Mouse (Mus musculus): Measurements from ENCODE around the gene Mrpl45. TPM values are rescaled to one million over a fixed set of nuclear protein-coding genes. Genes with fewer than 3 reads are reported as not detected.
A peak's percentile ranks its signal among the peaks of the same experiment; 100 is the strongest.

The Mrpl45 gene
- polyA plus RNA-seq, 1 experiment from 2014 or later: 57.2 TPM

DNA sequence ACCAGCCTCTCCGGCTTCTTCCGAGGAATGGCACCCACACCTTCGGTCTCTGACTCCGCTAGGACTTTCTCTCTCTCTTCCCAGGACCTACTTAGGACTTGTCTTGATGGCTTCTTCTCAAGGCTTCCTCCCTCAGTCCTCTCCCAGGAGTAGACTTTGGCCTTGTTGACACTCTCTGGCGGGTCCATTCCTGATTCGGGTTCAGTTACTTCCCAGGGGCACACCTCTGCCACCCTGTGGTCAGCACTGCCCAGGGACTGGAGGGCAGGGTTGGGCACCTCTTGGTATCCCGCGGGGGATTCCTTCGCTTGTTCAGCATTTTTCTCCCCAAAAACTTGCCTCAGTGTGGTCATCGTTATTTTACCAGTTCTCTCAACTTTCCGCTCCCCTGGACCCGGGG, 21.8 kb downstream of the Mrpl45 start:
- H3K4me1 ChIP-seq (ENCODE audit: control insufficient read depth, insufficient read depth, low read length): no peaks in the 10 kb centered on the region; the same call in 1 of the 2 replicates
- no peak for ATAC-seq (replicated peaks; ENCODE audit: insufficient number of reproducible peaks, low FRiP score, low TSS enrichment, low read depth)
- H3K9ac ChIP-seq (replicated peaks; ENCODE audit: low read length): no peak overlapping the region
- 78% methylated on average over 12 of the region's 12 CpGs for WGBS
- H3K4me2 ChIP-seq (ENCODE audit: low read depth, low read length): no peak overlapping the region
- H3K27me3 ChIP-seq (ENCODE audit: control insufficient read depth, insufficient read depth, low read length): no peaks in the 10 kb centered on the region
- no peak for DNase-seq (ENCODE audit: low spot score)
- H3K27ac ChIP-seq (replicated peaks; ENCODE audit: low read depth, low read length): no peak overlapping the region
- H3K36me3 ChIP-seq (replicated peaks; ENCODE audit: control insufficient read depth, insufficient read depth, low read depth, low read length): no peaks in the 10 kb centered on the region
- H3K4me3 ChIP-seq (ENCODE audit: low read depth, low read length): no peak overlapping the region
- H3K9me3 ChIP-seq (replicated peaks; ENCODE audit: control insufficient read depth, low read length): no peaks in the 10 kb centered on the region

DNA sequence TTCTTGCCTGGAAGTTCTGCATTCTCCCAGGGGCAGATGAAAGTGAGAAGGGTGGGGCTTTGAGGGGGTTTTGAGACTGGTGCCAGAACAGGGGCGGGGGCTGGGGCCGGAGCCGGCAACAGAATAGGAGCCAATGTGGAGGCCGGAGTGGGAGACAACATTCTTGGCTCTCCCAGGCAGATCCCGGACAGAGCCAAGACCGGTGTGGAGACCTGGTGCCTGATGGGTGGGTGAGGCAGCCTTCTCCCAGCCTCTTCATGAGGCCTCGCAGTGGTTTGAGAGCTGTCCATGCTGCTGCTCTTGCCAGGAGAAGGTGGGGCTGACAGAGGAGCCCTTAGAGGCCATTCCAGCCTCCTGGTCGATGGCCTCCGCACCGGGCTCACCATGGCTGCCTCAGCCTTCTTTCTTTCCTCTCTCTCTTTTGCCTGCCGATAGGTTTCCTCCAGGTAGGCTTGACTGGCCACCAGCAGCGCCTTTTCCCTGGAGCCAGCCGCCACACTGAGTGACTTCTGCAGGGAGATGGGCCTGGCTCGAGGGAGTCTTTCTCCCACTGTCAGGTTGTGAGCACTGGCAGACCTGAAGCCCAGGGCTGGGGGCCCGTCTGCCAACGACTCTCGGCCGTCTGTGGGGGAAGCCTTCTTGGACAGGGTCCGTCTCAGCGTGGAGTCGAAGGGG, 22.9 kb downstream of the Mrpl45 start:
- ATAC-seq (replicated peaks; ENCODE audit: insufficient number of reproducible peaks, low FRiP score, low TSS enrichment, low read depth) (no peak), DNase-seq (ENCODE audit: low spot score) (no peak)
- no peak overlapping the region for H3K4me2 ChIP-seq (ENCODE audit: low read depth, low read length)
- 53% methylated on average over 21 of the region's 21 CpGs for WGBS
- H3K36me3 ChIP-seq (replicated peaks; ENCODE audit: control insufficient read depth, insufficient read depth, low read depth, low read length): no peaks in the 10 kb centered on the region
- H3K27me3 ChIP-seq (ENCODE audit: control insufficient read depth, insufficient read depth, low read length): no peaks in the 10 kb centered on the region
- H3K4me3 ChIP-seq (ENCODE audit: low read depth, low read length): no peak overlapping the region
- H3K9ac ChIP-seq (replicated peaks; ENCODE audit: low read length): no peak overlapping the region
- no peaks in the 10 kb centered on the region for H3K9me3 ChIP-seq (replicated peaks; ENCODE audit: control insufficient read depth, low read length)
- H3K4me1 ChIP-seq (ENCODE audit: control insufficient read depth, insufficient read depth, low read length): no peaks in the 10 kb centered on the region; the same call in 1 of the 2 replicates
- no peak overlapping the region for H3K27ac ChIP-seq (replicated peaks; ENCODE audit: low read depth, low read length)

- Histone ChIP-seq H3K27me3 (ENCODE audit: control insufficient read depth, insufficient read depth, low read length) (no peaks in the 10 kb centered on the region), H3K4me1 (ENCODE audit: control insufficient read depth, insufficient read depth, low read length) (no peaks in the 10 kb centered on the region; the same call in 1 of the 2 replicates), H3K9ac (replicated peaks; ENCODE audit: low read length) (no peak overlapping the region), H3K36me3 (replicated peaks; ENCODE audit: control insufficient read depth, insufficient read depth, low read depth, low read length) (no peaks in the 10 kb centered on the region), H3K9me3 (replicated peaks; ENCODE audit: control insufficient read depth, low read length) (no peaks in the 10 kb centered on the region), H3K4me3 (ENCODE audit: low read depth, low read length) (no peak overlapping the region), H3K27ac (replicated peaks; ENCODE audit: low read depth, low read length) (no peak overlapping the region), H3K4me2 (ENCODE audit: low read depth, low read length) (no peak overlapping the region)
- ATAC-seq (replicated peaks; ENCODE audit: insufficient number of reproducible peaks, low FRiP score, low TSS enrichment, low read depth) (no peak), DNase-seq (ENCODE audit: low spot score) (no peak)
- WGBS: 46% methylated on average over 17 of the region's 17 CpGs
Observed at GRCm38 (mm10) chr11:97338977-97339315, 23.4 kb downstream of the Mrpl45 start.

- H3K27ac ChIP-seq (replicated peaks; ENCODE audit: low read depth, low read length): no peak overlapping the region
- 44% methylated on average over 8 of the region's 8 CpGs for WGBS
Observed at GRCm38 (mm10) chr11:97343175-97343574, 27.7 kb downstream of the Mrpl45 start.

GRCm38 (mm10) chr11:97343619-97344018, 28.1 kb downstream of the Mrpl45 start:
- H3K36me3 ChIP-seq (replicated peaks; ENCODE audit: control insufficient read depth, insufficient read depth, low read depth, low read length): no peaks in the 10 kb centered on the region
- H3K4me1 ChIP-seq (ENCODE audit: control insufficient read depth, insufficient read depth, low read length): no peaks in the 10 kb centered on the region
- H3K4me2 ChIP-seq (ENCODE audit: low read depth, low read length): no peak overlapping the region
- no peak overlapping the region for H3K4me3 ChIP-seq (ENCODE audit: low read depth, low read length)
- H3K9me3 ChIP-seq (replicated peaks; ENCODE audit: control insufficient read depth, low read length): no peaks in the 10 kb centered on the region
- no peak overlapping the region for H3K27ac ChIP-seq (replicated peaks; ENCODE audit: low read depth, low read length)
- WGBS: 30% methylated on average over 17 of the region's 17 CpGs
- ATAC-seq (replicated peaks; ENCODE audit: insufficient number of reproducible peaks, low FRiP score, low TSS enrichment, low read depth) (no peak), DNase-seq (ENCODE audit: low spot score) (peak; percentile 42)
- no peaks in the 10 kb centered on the region for H3K27me3 ChIP-seq (ENCODE audit: control insufficient read depth, insufficient read depth, low read length)
- no peak overlapping the region for H3K9ac ChIP-seq (replicated peaks; ENCODE audit: low read length)

More at GRCm38 (mm10) chr11:97343175-97343574, 27.7 kb downstream of the Mrpl45 start:
- Histone ChIP-seq H3K4me2 (ENCODE audit: low read depth, low read length) (no peak overlapping the region), H3K4me3 (ENCODE audit: low read depth, low read length) (no peak overlapping the region), H3K27me3 (ENCODE audit: control insufficient read depth, insufficient read depth, low read length) (no peaks in the 10 kb centered on the region), H3K9me3 (replicated peaks; ENCODE audit: control insufficient read depth, low read length) (no peaks in the 10 kb centered on the region), H3K36me3 (replicated peaks; ENCODE audit: control insufficient read depth, insufficient read depth, low read depth, low read length) (no peaks in the 10 kb centered on the region), H3K9ac (replicated peaks; ENCODE audit: low read length) (no peak overlapping the region), H3K4me1 (ENCODE audit: control insufficient read depth, insufficient read depth, low read length) (no peaks in the 10 kb centered on the region)
- DNase-seq (ENCODE audit: low spot score) (no peak), ATAC-seq (replicated peaks; ENCODE audit: insufficient number of reproducible peaks, low FRiP score, low TSS enrichment, low read depth) (no peak)

- Histone ChIP-seq H3K4me1 (ENCODE audit: control insufficient read depth, insufficient read depth, low read length) (no peaks in the 10 kb centered on the region), H3K9ac (replicated peaks; ENCODE audit: low read length) (no peak overlapping the region), H3K27me3 (ENCODE audit: control insufficient read depth, insufficient read depth, low read length) (no peaks in the 10 kb centered on the region), H3K4me3 (ENCODE audit: low read depth, low read length) (no peak overlapping the region), H3K27ac (replicated peaks; ENCODE audit: low read depth, low read length) (no peak overlapping the region), H3K9me3 (replicated peaks; ENCODE audit: control insufficient read depth, low read length) (no peaks in the 10 kb centered on the region), H3K36me3 (replicated peaks; ENCODE audit: control insufficient read depth, insufficient read depth, low read depth, low read length) (no peaks in the 10 kb centered on the region), H3K4me2 (ENCODE audit: low read depth, low read length) (no peak overlapping the region)
- DNase-seq (ENCODE audit: low spot score) (no peak), ATAC-seq (replicated peaks; ENCODE audit: insufficient number of reproducible peaks, low FRiP score, low TSS enrichment, low read depth) (no peak)
- WGBS: 76% methylated on average over 10 of the region's 10 CpGs
Observed at GRCm38 (mm10) chr11:97345446-97345845, 29.9 kb downstream of the Mrpl45 start.

DNA sequence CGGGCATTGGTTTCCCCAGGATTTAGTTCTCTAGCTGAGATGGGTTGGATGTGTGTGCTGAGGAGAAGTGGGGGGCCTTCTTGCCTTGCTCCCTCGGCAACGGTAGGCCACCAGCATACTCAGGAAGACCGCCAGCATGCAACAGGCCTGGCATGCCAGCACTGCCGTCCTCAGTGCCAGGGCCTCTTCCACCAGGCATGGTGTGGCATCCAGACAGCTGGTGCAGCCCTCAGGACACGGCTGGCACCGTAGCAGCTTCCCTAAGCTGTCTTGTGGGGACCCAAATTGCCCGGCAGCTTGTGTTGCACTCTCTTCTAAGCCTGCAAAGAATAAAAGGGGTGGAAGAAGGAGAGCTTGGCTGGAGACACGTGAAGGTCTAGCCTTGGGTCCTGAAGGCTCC, 30.9 kb downstream of the Mrpl45 start:
- no peaks in the 10 kb centered on the region for H3K27me3 ChIP-seq (ENCODE audit: control insufficient read depth, insufficient read depth, low read length)
- H3K9ac ChIP-seq (replicated peaks; ENCODE audit: low read length): no peak overlapping the region
- WGBS: 83% methylated on average over 9 of the region's 9 CpGs
- ATAC-seq (replicated peaks; ENCODE audit: insufficient number of reproducible peaks, low FRiP score, low TSS enrichment, low read depth) (no peak), DNase-seq (ENCODE audit: low spot score) (no peak)
- H3K4me2 ChIP-seq (ENCODE audit: low read depth, low read length): no peak overlapping the region
- no peak overlapping the region for H3K27ac ChIP-seq (replicated peaks; ENCODE audit: low read depth, low read length)
- no peaks in the 10 kb centered on the region for H3K4me1 ChIP-seq (ENCODE audit: control insufficient read depth, insufficient read depth, low read length)
- no peaks in the 10 kb centered on the region for H3K36me3 ChIP-seq (replicated peaks; ENCODE audit: control insufficient read depth, insufficient read depth, low read depth, low read length)
- no peak overlapping the region for H3K4me3 ChIP-seq (ENCODE audit: low read depth, low read length)
- no peaks in the 10 kb centered on the region for H3K9me3 ChIP-seq (replicated peaks; ENCODE audit: control insufficient read depth, low read length)

DNA sequence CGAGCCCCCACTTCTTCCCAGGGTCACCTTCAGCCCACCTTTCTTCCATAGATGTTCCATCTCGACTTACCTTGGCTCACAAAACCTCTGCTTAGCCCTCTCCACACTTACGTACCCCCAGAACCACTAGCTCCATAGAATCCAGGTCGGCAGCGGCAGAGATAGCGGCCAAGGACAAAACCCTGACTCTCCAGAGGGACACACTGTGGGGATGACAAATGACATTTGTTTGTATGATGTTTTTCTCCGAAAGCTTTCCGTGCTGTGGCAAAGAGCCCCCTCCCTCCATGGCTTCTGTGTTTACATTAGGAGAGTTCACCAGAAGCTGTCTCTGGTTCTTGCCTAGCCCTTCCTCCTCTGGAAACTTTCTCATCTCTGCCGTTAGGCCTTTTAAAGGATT, 31.8 kb downstream of the Mrpl45 start:
- H3K4me1 ChIP-seq (ENCODE audit: control insufficient read depth, insufficient read depth, low read length): no peaks in the 10 kb centered on the region
- ATAC-seq (replicated peaks; ENCODE audit: insufficient number of reproducible peaks, low FRiP score, low TSS enrichment, low read depth) (no peak), DNase-seq (ENCODE audit: low spot score) (no peak)
- no peaks in the 10 kb centered on the region for H3K27me3 ChIP-seq (ENCODE audit: control insufficient read depth, insufficient read depth, low read length)
- WGBS: 85% methylated on average over 9 of the region's 9 CpGs
- H3K4me2 ChIP-seq (ENCODE audit: low read depth, low read length): no peak overlapping the region
- H3K9me3 ChIP-seq (replicated peaks; ENCODE audit: control insufficient read depth, low read length): no peaks in the 10 kb centered on the region
- no peaks in the 10 kb centered on the region for H3K36me3 ChIP-seq (replicated peaks; ENCODE audit: control insufficient read depth, insufficient read depth, low read depth, low read length)
- no peak overlapping the region for H3K9ac ChIP-seq (replicated peaks; ENCODE audit: low read length)
- no peak overlapping the region for H3K4me3 ChIP-seq (ENCODE audit: low read depth, low read length)
- H3K27ac ChIP-seq (replicated peaks; ENCODE audit: low read depth, low read length): no peak overlapping the region

All from embryonic facial prominence, embryonic 11.5 days (tissue).